Mouse (Mus musculus) lung, postnatal 4 days (tissue): ENCODE results near the gene Anks1b.

Experiments used
- DNase-seq, 2 experiments: peaks; one replicate each; pipeline ENCODE4 v3.0.0; 2021

Anks1b gene

GRCm38 (mm10) chr10:90753106-90753505, 879.8 kb downstream of the Anks1b start:
- no peak for DNase-seq

GRCm38 (mm10) chr10:90757773-90758172, 884.5 kb downstream of the Anks1b start:
- DNase-seq: no peak

GRCm38 (mm10) chr10:90759929-90760328, 886.6 kb downstream of the Anks1b start:
- DNase-seq: no peak

GRCm38 (mm10) chr10:90766261-90766660, 893.0 kb downstream of the Anks1b start:
- no peak for DNase-seq

GRCm38 (mm10) chr10:90770403-90770955, 897.2 kb downstream of the Anks1b start:
- DNase-seq: no peak

- DNase-seq: no peak
These were observed 897.7 kb downstream of the Anks1b start for GRCm38 (mm10) chr10:90771046-90771445.

GRCm38 (mm10) chr10:90771471-90772226, 898.3 kb downstream of the Anks1b start:
- DNase-seq: no peak

- no peak for DNase-seq
These were observed 906.5 kb downstream of the Anks1b start for GRCm38 (mm10) chr10:90779561-90780400.

GRCm38 (mm10) chr10:90784981-90785650, 911.8 kb downstream of the Anks1b start:
- DNase-seq: no peak

- DNase-seq: no peak
These were observed 912.4 kb downstream of the Anks1b start for GRCm38 (mm10) chr10:90785680-90786079.

- DNase-seq: no peak
These were observed 929.8 kb downstream of the Anks1b start for GRCm38 (mm10) chr10:90803112-90803511.

GRCm38 (mm10) chr10:90804602-90805095, 931.3 kb downstream of the Anks1b start:
- DNase-seq: no peak

GRCm38 (mm10) chr10:90808616-90809310, 935.5 kb downstream of the Anks1b start:
- no peak for DNase-seq

- DNase-seq: no peak
These were observed 936.7 kb downstream of the Anks1b start for GRCm38 (mm10) chr10:90809911-90810590.

- no peak for DNase-seq
These were observed 938.1 kb downstream of the Anks1b start for GRCm38 (mm10) chr10:90811446-90811845.

- DNase-seq: no peak
These were observed 940.0 kb downstream of the Anks1b start for GRCm38 (mm10) chr10:90813326-90813725.

- DNase-seq: no peak
These were observed 941.1 kb downstream of the Anks1b start for GRCm38 (mm10) chr10:90814412-90814811.

GRCm38 (mm10) chr10:90818246-90818937, 945.1 kb downstream of the Anks1b start:
- DNase-seq: no peak

GRCm38 (mm10) chr10:90823438-90823837, 950.1 kb downstream of the Anks1b start:
- DNase-seq: no peak

- no peak for DNase-seq
These were observed 951.4 kb downstream of the Anks1b start for GRCm38 (mm10) chr10:90824692-90825091.

GRCm38 (mm10) chr10:90826939-90827338, 953.6 kb downstream of the Anks1b start:
- DNase-seq: no peak
